Mouse (Mus musculus) kidney, postnatal 0 days (tissue): ENCODE measurements around the gene Clpsl2. TPM values are rescaled to one million over a fixed set of nuclear protein-coding genes. Genes with fewer than 3 reads are reported as not detected.

ENCODE experiments used
- ATAC-seq: fragments of 200-750 bp; cut with Nextera tagmentation; replicated peaks from 2 replicates; pipeline ENCODE4 v1.8.0; 2017; ENCODE audit warnings: low read depth, moderate number of reproducible peaks, moderate TSS enrichment, moderate library complexity; ENCODE audit not compliant: low FRiP score
- DNase-seq: peaks from one replicate; pipeline ENCODE4 v3.0.0-alpha.2; 2016; ENCODE audit warnings: low spot score
- H3K27ac ChIP-seq: fragments of 300-500 bp; sonication (generic); 2 replicates; pipeline ENCODE4 v1.5.1; 2014; ENCODE audit warnings: mild to moderate bottlenecking
- H3K27me3 ChIP-seq: fragments of 300-500 bp; sonication (generic); 2 replicates; pipeline ENCODE4 v1.6.1; 2014; ENCODE audit warnings: low read length, mixed read lengths; ENCODE audit not compliant: insufficient read depth
- H3K36me3 ChIP-seq: fragments of 300-500 bp; sonication (generic); 2 replicates; pipeline ENCODE4 v1.6.1; 2014; ENCODE audit warnings: low read length, mixed read lengths; ENCODE audit not compliant: insufficient read depth
- H3K4me1 ChIP-seq: fragments of 300-500 bp; sonication (generic); replicated peaks from 2 replicates; pipeline ENCODE4 v1.6.1; 2014; ENCODE audit warnings: antibody characterized with exemption, low read length, mixed read lengths; ENCODE audit not compliant: insufficient read depth
- H3K4me2 ChIP-seq: fragments of 300-500 bp; sonication (generic); 2 replicates; pipeline ENCODE4 v1.6.1; 2014; ENCODE audit warnings: mild to moderate bottlenecking, low read length, moderate library complexity, mixed read lengths
- H3K4me3 ChIP-seq: fragments of 300-500 bp; sonication (generic); replicated peaks from 2 replicates; pipeline ENCODE4 v1.5.1; 2014; ENCODE audit warnings: low read depth, low read length
- H3K9ac ChIP-seq: fragments of 300-500 bp; sonication (generic); 2 replicates; pipeline ENCODE4 v1.6.1; 2014; ENCODE audit warnings: low read depth, low read length
- H3K9me3 ChIP-seq: fragments of 300-500 bp; sonication (generic); replicated peaks from 2 replicates; pipeline ENCODE4 v1.6.1; 2016; ENCODE audit warnings: low read length, inconsistent platforms, mixed read lengths
- CTCF ChIP-seq: IDR thresholded peaks from 2 replicates; pipeline ENCODE4 v1.5.1; 2016; ENCODE audit warnings: antibody characterized with exemption, low read depth, mild to moderate bottlenecking, moderate library complexity
- WGBS: fragments of 180-500 bp; shearing (Covaris S2); extraction: QIAGEN DNeasy Blood & Tissue Kit; methylation state at CpG from one replicate; pipeline ENCODE4 v1.1.7; 2014; 5-methylcytosine and 5-hydroxymethylcytosine counted together
- polyA plus RNA-seq: library from polyadenylated mRNA; unstranded; fragments of >200 nt; fragmentation: Nextera tagmentation; extraction: Ambion mirVana; gene quantifications from 2 replicates; pipeline ENCODE4 v1.2.1, GENCODE M21; 2015

Clpsl2 gene
- polyA plus RNA-seq, 1 experiment from 2014 or later: not detected

- DNase-seq (no peak), ATAC-seq (no peak)
- Histone ChIP-seq H3K27ac (0 out of 2 replicates have a peak overlapping the region, but pooled peaks have one; percentile 8), H3K9me3 (no peaks in the 10 kb centered on the region), H3K4me2 (peak overlapping the region; percentile 96; the same call in 1 of the 2 replicates), H3K36me3 (no peaks in the 10 kb centered on the region), H3K9ac (no peak overlapping the region), H3K4me3 (no peak overlapping the region), H3K4me1 (peaks cover 15% of the 10 kb centered on the region), H3K27me3 (no peaks in the 10 kb centered on the region)
- TF ChIP-seq CTCF: no peak
- 84% methylated on average over 23 of the region's 23 CpGs for whole genome bisulfite sequencing
These were observed 25.1 kb upstream of the Clpsl2 start for GRCm38 (mm10) chr17:28524009-28524695.

- TF ChIP-seq CTCF: peak; percentile 40
- Histone ChIP-seq H3K27ac (no peak overlapping the region), H3K4me2 (no peak overlapping the region), H3K27me3 (no peaks in the 10 kb centered on the region), H3K4me1 (peaks cover 14% of the 10 kb centered on the region; the same call in 1 of the 2 replicates), H3K4me3 (no peak overlapping the region), H3K9ac (no peak overlapping the region), H3K36me3 (no peaks in the 10 kb centered on the region), H3K9me3 (no peaks in the 10 kb centered on the region)
- no peak for DNase-seq
- ATAC-seq: no peak
- WGBS: 70% methylated on average over 4 of the region's 4 CpGs
These were observed 24.3 kb upstream of the Clpsl2 start for GRCm38 (mm10) chr17:28524831-28525430.

- 37% methylated on average over 12 of the region's 12 CpGs for WGBS
- Histone ChIP-seq H3K27ac (no peak overlapping the region), H3K4me2 (peak overlapping the region; percentile 32), H3K27me3 (no peaks in the 10 kb centered on the region), H3K36me3 (no peaks in the 10 kb centered on the region), H3K9ac (peak overlapping the region; percentile 27; the same call in 1 of the 2 replicates), H3K4me3 (no peak overlapping the region), H3K4me1 (0 out of 2 replicates have a peak, but pooled peaks cover 14% of the 10 kb centered on the region), H3K9me3 (no peaks in the 10 kb centered on the region)
- ATAC-seq (no peak), DNase-seq (no peak)
- no peak for TF ChIP-seq CTCF
These were observed 21.8 kb upstream of the Clpsl2 start for GRCm38 (mm10) chr17:28527184-28528042.

GRCm38 (mm10) chr17:28528043-28528351 lies 21.2 kb upstream of the Clpsl2 start:
- Histone ChIP-seq H3K4me3 (no peak overlapping the region), H3K4me1 (0 out of 2 replicates have a peak, but pooled peaks cover 14% of the 10 kb centered on the region), H3K27me3 (no peaks in the 10 kb centered on the region), H3K36me3 (no peaks in the 10 kb centered on the region), H3K9me3 (no peaks in the 10 kb centered on the region), H3K4me2 (peak overlapping the region; percentile 32), H3K27ac (no peak overlapping the region), H3K9ac (peak overlapping the region; percentile 27; the same call in 1 of the 2 replicates)
- peak; percentile 97 for TF ChIP-seq CTCF
- 4% methylated on average over 6 of the region's 6 CpGs for WGBS
- ATAC-seq: no peak
- DNase-seq: peak; percentile 92

- Histone ChIP-seq H3K27me3 (no peaks in the 10 kb centered on the region), H3K4me1 (0 out of 2 replicates have a peak, but pooled peaks cover 10% of the 10 kb centered on the region), H3K4me2 (no peak overlapping the region), H3K27ac (no peak overlapping the region), H3K36me3 (no peaks in the 10 kb centered on the region), H3K9me3 (no peaks in the 10 kb centered on the region), H3K9ac (no peak overlapping the region), H3K4me3 (no peak overlapping the region)
- no peak for TF ChIP-seq CTCF
- 58% methylated on average over 4 of the region's 4 CpGs for WGBS
- DNase-seq (no peak), ATAC-seq (no peak)
These were observed 20.1 kb upstream of the Clpsl2 start for GRCm38 (mm10) chr17:28529116-28529515.

- no peaks in the 10 kb centered on the region for H3K27me3 ChIP-seq
- DNase-seq (no peak), ATAC-seq (no peak)
- 91% methylated on average over 6 of the region's 6 CpGs for WGBS
- 0 out of 2 replicates have a peak, but pooled peaks cover 10% of the 10 kb centered on the region for H3K4me1 ChIP-seq
- no peak within 1 kb of the TSS for H3K4me3 ChIP-seq
- TF ChIP-seq CTCF: no peak
- H3K4me2 ChIP-seq: no peak within 1 kb of the TSS
- no peaks in the 10 kb centered on the region for H3K9me3 ChIP-seq
- H3K36me3 ChIP-seq: no peaks in the 10 kb centered on the region
- no peak within 1 kb of the TSS for H3K9ac ChIP-seq
- H3K27ac ChIP-seq: no peak within 1 kb of the TSS
These were observed 18.7 kb upstream of the Clpsl2 start, which contains the start of gene Armc12 for GRCm38 (mm10) chr17:28530506-28530905. Gene Armc12, plus strand, starts transcription at chr17:28530806.
